Mouse (Mus musculus) bone marrow, adult 2 months (tissue): ENCODE data around the gene 1700129C05Rik.

Experiments
- CTCF ChIP-seq: fragments of 200-500 bp; IDR thresholded peaks from 2 replicates; pipeline ENCODE4 v1.5.1; 2011; ENCODE audit warnings: low read length, control low read depth; ENCODE audit not compliant: control insufficient read depth, insufficient read depth
- POLR2A ChIP-seq: fragments of 200-500 bp; IDR thresholded peaks from 2 replicates; pipeline ENCODE4 v1.6.1; 2011; ENCODE audit warnings: low read depth, mild to moderate bottlenecking, control low read depth, low read length, borderline replicate concordance; ENCODE audit not compliant: control insufficient read depth

GRCm38 (mm10) chr14:59093601-59094000 lies 49.1 kb downstream of the 1700129C05Rik start:
- TF ChIP-seq CTCF = no peak
- TF ChIP-seq POLR2A = no peak
